Mouse (Mus musculus) mouse embryonic stem cell (cell line): ENCODE data around the gene Sult5a1.

Experiments
- in situ Hi-C, 2 experiments: fragments of 300-500 bp; cut with MboI; formaldehyde crosslinking; loops; 1 replicate in 1 of 2; 3 replicates in 1 of 2; pipeline ENCODE4 v1.14.3; 2019 to 2020; ENCODE audit warnings: low sequenced_read_pairs in 2 of 2, low pct_unique_long_range_greater_than_20kb in 1 of 2, mixed read lengths in 1 of 2; ENCODE audit not compliant: unreplicated experiment in 1 of 2

Gene Sult5a1

DNA sequence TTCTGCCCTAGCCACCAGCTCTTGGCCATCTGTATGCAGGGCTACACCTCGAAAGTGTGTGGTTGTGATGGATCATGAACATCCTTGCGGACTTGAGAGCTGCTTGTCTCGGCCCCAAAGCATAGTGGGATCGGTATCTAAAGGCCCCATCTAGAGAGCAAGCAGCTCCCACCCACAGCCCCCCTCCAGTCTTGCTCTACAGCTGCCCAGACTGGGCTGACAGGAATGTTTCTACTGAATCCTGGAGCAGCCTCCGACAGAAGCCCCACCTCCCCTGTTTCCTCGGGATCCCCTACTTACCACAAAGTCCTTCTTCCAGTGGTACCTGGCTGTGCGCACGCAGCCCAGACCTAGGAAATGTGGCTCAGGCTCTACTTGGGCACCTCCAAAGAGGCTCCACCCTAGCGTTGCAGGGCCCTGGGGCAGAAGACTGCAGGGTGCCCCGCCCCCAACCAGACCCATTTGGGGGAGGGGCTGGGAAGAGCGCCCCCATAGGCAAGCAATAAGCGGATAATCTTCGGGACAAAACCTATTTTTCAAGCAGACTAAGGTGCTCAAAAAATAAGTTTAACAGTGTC, at the start of gene Sult5a1:
Sult5a1 (minus strand) TSS at position 428 of the 578 bp plus-strand sequence.
- in situ Hi-C loops, result no loop called here

GRCm38 (mm10) chr8:123203571-123203970, 45.5 kb upstream of the Sult5a1 start:
- in situ Hi-C loops, result no loop called here

GRCm38 (mm10) chr8:123202288-123202687, 44.2 kb upstream of the Sult5a1 start:
- in situ Hi-C loops, result no loop called here

DNA sequence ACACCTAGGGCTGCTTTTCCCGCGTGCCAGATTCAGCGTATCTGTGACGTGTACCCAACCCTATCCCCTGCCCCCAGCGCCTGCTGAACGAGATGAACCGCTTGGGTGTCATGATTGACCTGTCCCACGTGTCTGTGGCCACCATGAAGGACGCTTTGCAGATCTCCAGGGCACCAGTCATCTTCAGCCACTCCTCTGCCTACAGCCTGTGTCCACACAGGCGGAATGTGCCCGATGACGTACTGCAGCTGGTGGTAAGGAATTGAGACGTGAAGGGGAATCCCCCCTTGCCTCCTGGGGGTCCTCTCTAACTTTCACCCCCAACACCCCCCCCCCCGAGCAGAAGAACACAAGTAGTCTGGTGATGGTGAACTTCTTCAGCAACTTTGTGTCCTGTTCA, 41.7 kb upstream of the Sult5a1 start:
- in situ Hi-C loops, result loop anchor here (5.0 to 10.0 kb wide), 3 partner anchors 85 to 365 kb away; partner anchors contain the start of gene Cpne7 (in 1 of the 2)

DNA sequence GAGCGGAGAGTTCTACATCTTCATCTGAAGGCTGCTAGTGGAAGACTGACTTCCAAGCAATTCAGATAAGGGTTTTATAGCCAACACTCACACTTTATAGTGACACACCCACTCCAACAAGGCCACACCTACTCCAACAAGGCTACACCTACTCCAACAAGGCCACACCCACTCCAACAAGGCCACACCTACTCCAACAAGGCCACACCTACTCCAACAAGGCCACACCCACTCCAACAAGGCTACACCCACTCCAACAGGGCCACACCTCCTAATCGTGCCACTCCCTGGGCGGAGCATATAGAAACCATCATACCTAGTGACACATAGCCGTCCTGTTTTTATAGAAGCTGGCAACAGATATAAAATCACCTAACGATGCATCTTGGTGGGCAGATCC, 38.9 kb upstream of the Sult5a1 start:
- in situ Hi-C loops, result loop anchor here (5.0 to 10.0 kb wide), 3 partner anchors 82 to 362 kb away; partner anchors contain the start of gene Cpne7 (in 1 of the 2)

DNA sequence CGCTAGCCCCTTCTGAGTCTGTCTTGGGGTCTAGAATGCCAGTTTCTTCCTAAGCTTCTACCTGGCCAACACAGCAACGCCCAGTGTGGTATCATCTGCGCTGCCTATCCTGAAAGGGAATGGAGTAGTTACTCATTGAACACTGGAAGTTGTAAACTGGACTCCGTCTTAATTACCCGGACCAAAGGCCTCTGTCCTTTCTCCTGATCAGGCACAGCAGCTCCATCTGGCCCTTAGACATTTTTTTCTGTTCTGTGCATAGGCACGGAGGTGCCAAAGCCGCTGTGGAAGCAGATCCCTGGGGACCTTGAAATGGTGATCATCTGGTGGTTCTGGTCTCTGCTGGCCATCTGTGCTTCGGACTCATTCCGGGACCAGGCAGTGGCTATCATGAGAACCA, 35.7 kb upstream of the Sult5a1 start:
- in situ Hi-C loops, result loop anchor here in 1 of 2 experiments (10.0 kb wide), 2 partner anchors 79 to 359 kb away; partner anchors contain the start of gene Cpne7

DNA sequence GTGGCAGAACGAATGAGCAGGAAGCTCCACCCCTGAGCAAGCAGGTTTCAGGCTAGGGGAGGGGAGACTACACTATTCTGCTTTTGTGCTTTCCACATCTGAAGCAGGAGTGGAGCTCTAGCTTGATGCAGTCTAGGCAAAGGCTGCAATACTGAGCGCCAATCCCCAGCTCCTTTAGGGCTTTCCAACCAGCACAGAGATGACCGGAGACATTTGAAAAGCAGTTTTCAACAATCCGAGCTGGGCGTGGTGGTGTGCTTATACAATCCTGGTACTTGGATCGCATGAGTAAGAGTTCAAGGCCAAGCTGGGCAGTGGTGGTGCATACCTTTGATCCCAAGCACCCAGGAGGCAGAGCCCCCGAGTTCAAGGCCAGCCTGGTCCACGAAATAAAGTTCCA, 33.8 kb upstream of the Sult5a1 start:
- in situ Hi-C loops, result loop anchor here in 1 of 2 experiments (10.0 kb wide), 2 partner anchors 77 to 357 kb away; partner anchors contain the start of gene Cpne7

GRCm38 (mm10) chr8:123190678-123191077, 32.6 kb upstream of the Sult5a1 start:
- in situ Hi-C loops, result loop anchor here in 1 of 2 experiments (10.0 kb wide), 2 partner anchors 76 to 356 kb away; partner anchors contain the start of gene Cpne7

DNA sequence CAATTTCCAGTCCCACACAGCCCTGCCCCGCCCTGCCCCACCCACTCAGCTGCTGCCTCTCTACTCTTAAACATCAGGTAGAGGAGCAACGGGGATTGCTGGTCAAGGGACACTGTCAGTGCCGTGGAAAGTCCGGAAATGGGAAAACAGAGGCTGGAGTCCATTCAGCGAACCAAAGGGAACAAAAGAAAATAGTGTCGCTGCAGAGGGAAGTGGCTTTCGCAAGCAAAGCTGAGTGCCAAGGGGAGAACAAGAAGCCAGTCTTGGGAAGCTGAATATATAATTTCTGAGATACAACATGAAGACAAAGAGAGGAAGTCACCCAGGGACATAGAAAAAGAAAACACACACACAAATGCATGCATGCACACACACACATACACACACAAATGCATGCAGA, 30.7 kb upstream of the Sult5a1 start:
- in situ Hi-C loops, result no loop called here

GRCm38 (mm10) chr8:123188006-123188405, 29.9 kb upstream of the Sult5a1 start:
- in situ Hi-C loops, result no loop called here

DNA sequence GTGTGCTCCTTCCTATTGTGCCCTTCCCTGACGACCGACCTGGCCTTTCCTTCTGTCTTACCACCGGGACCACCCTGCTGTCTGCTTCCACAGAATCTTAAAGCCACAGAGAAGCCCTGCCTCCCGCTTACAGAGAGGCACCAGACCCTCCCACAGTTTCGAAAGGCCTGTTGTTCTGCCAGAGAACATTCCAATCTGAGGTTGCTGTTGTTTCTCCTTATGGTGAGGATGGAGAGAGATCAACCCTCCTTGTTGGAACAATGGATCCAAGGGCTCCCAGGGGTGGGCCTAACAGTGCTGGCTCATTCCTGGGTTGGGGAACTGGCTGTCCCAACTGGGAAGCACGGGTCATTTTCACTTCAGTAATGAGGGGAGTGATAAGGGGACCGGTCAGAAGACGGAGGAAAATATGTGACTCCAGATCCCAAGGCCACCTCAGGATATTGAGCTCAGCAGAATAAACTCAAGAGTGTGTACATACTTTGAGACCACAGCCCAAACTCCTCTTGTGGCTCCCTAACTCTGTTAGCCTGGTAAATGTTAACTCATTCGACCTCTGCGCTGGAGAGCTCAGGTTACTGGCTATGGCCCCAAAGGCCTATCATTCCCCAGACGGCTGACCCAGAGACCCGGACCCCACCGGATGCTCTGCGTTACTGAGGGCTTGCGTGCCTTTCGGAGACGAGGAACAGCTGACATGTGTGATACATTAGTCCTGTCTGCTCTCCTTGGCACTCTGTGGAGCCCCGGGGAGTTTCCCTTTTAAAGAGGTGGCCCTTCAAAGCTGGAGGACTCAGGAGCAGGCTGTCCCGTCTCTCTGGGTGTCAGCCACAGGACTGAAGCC, 27.7 kb upstream of the Sult5a1 start, which contains the start of gene Dpep1:
Dpep1 (plus strand) TSS at position 677 of the 844 bp plus-strand sequence.
- in situ Hi-C loops, result no loop called here

- in situ Hi-C loops, result no loop called here
Measured at GRCm38 (mm10) chr8:123181391-123181790, 23.3 kb upstream of the Sult5a1 start.

GRCm38 (mm10) chr8:123156070-123156773, 1.9 kb downstream of the Sult5a1 start:
- in situ Hi-C loops, result no loop called here

- in situ Hi-C loops, result no loop called here
Measured at GRCm38 (mm10) chr8:123155177-123155576, 2.9 kb downstream of the Sult5a1 start.

GRCm38 (mm10) chr8:123150737-123151171, 7.4 kb downstream of the Sult5a1 start:
- in situ Hi-C loops, result no loop called here

GRCm38 (mm10) chr8:123146390-123146789, 11.7 kb downstream of the Sult5a1 start:
- in situ Hi-C loops, result no loop called here

DNA sequence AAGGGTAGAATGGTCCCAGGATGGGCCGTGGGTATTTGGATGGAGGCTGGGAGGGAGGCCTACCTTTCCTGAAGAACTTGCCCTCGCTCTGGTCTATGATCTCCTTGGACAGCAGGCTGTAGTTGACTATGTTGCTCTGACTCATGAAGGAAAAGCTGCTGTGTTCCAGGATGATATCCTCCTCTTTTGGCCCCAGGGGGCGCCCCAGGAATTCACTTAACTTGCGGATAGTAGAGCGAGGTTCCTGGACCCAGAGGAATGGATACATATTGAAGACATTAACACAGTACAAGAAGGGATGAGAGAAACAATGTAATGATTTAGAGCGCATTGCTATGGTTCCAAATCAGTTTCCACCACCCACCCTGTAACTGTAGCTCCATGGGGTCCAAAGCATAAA, 12.8 kb downstream of the Sult5a1 start:
- in situ Hi-C loops, result no loop called here

DNA sequence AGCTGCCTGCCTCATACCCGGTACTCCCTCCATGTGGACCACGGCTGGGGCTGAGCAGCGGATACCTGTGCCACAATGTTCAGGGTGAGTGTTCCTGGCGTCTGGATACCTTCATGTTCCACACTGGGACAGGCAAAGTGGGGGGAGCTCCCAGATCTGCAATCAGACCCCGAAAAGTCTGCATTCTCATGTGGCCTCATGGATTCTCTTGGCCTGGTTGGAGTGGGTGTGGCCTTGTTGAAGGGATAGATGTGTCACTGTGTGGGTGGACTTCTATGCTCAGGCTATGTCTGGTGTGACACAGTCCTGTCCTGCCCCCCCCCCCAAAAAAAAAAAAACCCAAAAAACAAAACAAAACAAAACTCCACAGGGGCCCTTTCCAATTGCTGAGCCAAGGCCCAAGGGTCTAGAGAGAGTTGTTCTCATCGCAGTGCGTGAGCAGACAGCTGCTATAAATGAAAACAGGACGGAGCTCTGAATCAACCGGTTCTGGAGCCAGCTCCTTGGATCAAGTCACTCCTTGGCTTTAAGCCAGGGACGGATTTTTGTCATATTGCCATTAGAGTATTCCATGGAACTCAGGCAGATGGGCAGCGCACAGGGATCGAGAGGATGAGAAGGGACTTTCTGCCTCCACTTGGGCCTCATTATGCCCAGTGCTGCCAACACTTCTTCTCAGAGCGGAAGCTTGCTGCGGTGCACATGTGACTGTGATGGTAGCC, 16.2 kb downstream of the Sult5a1 start:
- in situ Hi-C loops, result no loop called here
